ENCODE assay signal across 10 mouse cellular contexts in the genomic region with DNA sequence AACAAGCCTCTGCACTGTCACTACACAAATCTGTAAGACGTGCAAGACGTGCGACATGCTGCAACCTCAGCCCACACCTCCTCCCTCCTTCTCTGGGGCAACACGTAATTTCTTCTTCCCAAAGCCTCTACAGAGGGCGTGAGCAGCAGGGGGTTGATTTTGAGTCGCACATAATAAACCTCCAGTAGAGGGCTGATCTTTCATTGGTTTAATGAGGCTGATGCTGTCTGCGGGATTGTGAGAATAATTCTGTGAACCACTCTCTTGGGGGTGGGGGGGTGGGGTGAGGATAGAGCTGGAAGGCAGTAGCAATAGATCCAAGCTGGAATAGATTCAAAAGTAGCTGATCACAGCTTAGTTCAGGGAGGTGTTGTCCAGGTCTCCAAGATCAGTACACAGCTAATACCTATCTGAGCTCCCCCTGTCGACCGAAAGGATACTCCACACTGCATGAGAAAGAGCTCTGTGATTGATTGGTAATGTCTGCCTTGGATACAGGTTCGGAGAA.
DNase-seq lines count a peak whose midpoint lies in the region; ATAC-seq lines count a peak whose summit lies in the region.
"Had no signal": no experiment of that assay in that cellular context is flagged by ENCODE, and none has a peak within 500 bp of the region (broad histone marks: within the 10 kb centered on the region; RNA-seq: fewer than 3 reads in every experiment).

No protein-coding gene starts in this region.

- H3K4me2 ChIP-seq in kidney, embryonic 15.5 days: peak overlapping the region; percentile 23; the same call in 1 of the 2 replicates
- 0 out of 2 replicates have a peak overlapping the region, but pooled peaks have one; percentile 4 for H3K4me2 ChIP-seq in midbrain, embryonic 16.5 days (ENCODE audit: low read length)
- H3K4me2 ChIP-seq: stomach, embryonic 15.5 days had no signal

- H3K4me3 ChIP-seq in kidney, embryonic 15.5 days (replicated peaks): no peak overlapping the region
- no peak overlapping the region for H3K4me3 ChIP-seq in midbrain, embryonic 16.5 days (ENCODE audit: low read depth, low read length)
- H3K4me3 ChIP-seq: stomach, embryonic 15.5 days had no signal

- H3K27me3 ChIP-seq in kidney, embryonic 15.5 days: peaks cover 13% of the 10 kb centered on the region
- H3K27me3 ChIP-seq in midbrain, embryonic 16.5 days (ENCODE audit: control insufficient read depth, insufficient read depth, low read depth, low read length): no peaks in the 10 kb centered on the region
- H3K27me3 ChIP-seq: stomach, embryonic 15.5 days had no signal

- no peaks in the 10 kb centered on the region for H3K36me3 ChIP-seq in kidney, embryonic 15.5 days
- H3K36me3 ChIP-seq in midbrain, embryonic 16.5 days (ENCODE audit: control insufficient read depth, insufficient read depth, low read length): no peaks in the 10 kb centered on the region
- H3K36me3 ChIP-seq: stomach, embryonic 15.5 days had no signal

- H3K27ac ChIP-seq in kidney, embryonic 15.5 days: no peak overlapping the region
- no peak overlapping the region for H3K27ac ChIP-seq in midbrain, embryonic 16.5 days (ENCODE audit: low read length)
- H3K27ac ChIP-seq: stomach, embryonic 15.5 days had no signal

- H3K4me1 ChIP-seq in kidney, embryonic 15.5 days: peaks cover 17% of the 10 kb centered on the region
- H3K4me1 ChIP-seq in midbrain, embryonic 16.5 days (ENCODE audit: control insufficient read depth, insufficient read depth, low read length): peaks cover 21% of the 10 kb centered on the region

- 32% methylated on average over 10 of the region's 10 CpGs for WGBS in kidney, embryonic 15.5 days
- 20% methylated on average over 10 of the region's 10 CpGs for WGBS in midbrain, embryonic 16.5 days

- ATAC-seq in kidney, embryonic 15.5 days (replicated peaks; ENCODE audit: low FRiP score): no peak
- ATAC-seq in midbrain, embryonic 16.5 days: no peak
- ATAC-seq: CD4-positive, CD25-positive, alpha-beta regulatory T cell, adult 4 months had no signal

- no peak for DNase-seq in kidney, adult 18-20 months
- DNase-seq in NIH3T3 (ENCODE audit: low read depth): peak; percentile 44
- DNase-seq in forelimb bud, embryonic 11.5 days (ENCODE audit: low read depth, low spot score): peak; percentile 42
- DNase-seq in urinary bladder, postnatal 14 days (ENCODE audit: low spot score): no peak
- no peak for DNase-seq in cerebellum, postnatal 36 days
- DNase-seq in yolk sac, embryonic 10.5 days (ENCODE audit: low spot score): no peak

- no peak overlapping the region for H3K9ac ChIP-seq in kidney, embryonic 15.5 days
- no peak overlapping the region for H3K9ac ChIP-seq in midbrain, embryonic 16.5 days (ENCODE audit: low read depth, low read length)
- H3K9ac ChIP-seq: stomach, embryonic 15.5 days had no signal

- H3K9me3 ChIP-seq in kidney, embryonic 15.5 days (replicated peaks): no peaks in the 10 kb centered on the region
- no peaks in the 10 kb centered on the region for H3K9me3 ChIP-seq in midbrain, embryonic 16.5 days (replicated peaks; ENCODE audit: control insufficient read depth, low read length, poor library complexity, severe bottlenecking)
- H3K9me3 ChIP-seq: stomach, embryonic 15.5 days had no signal

Comparison
In these comparisons a context has a peak if more than half of its experiments do, and no peak if none do; other contexts are left out.
1. DNase-seq: peak in NIH3T3 (single experiment) and forelimb bud, embryonic 11.5 days (single experiment); none in kidney, adult 18-20 months (single experiment), urinary bladder, postnatal 14 days (single experiment), cerebellum, postnatal 36 days (0 of 2) and yolk sac, embryonic 10.5 days (single experiment).